Mouse (Mus musculus) bone marrow, adult 2 months (tissue): Measurements from ENCODE around the gene Rmnd5b.

ENCODE experiments used
- CTCF ChIP-seq: fragments of 200-500 bp; IDR thresholded peaks from 2 replicates; pipeline ENCODE4 v1.5.1; 2011; ENCODE audit warnings: low read length, control low read depth; ENCODE audit not compliant: control insufficient read depth, insufficient read depth
- POLR2A ChIP-seq: fragments of 200-500 bp; IDR thresholded peaks from 2 replicates; pipeline ENCODE4 v1.6.1; 2011; ENCODE audit warnings: low read depth, mild to moderate bottlenecking, control low read depth, low read length, borderline replicate concordance; ENCODE audit not compliant: control insufficient read depth

DNA sequence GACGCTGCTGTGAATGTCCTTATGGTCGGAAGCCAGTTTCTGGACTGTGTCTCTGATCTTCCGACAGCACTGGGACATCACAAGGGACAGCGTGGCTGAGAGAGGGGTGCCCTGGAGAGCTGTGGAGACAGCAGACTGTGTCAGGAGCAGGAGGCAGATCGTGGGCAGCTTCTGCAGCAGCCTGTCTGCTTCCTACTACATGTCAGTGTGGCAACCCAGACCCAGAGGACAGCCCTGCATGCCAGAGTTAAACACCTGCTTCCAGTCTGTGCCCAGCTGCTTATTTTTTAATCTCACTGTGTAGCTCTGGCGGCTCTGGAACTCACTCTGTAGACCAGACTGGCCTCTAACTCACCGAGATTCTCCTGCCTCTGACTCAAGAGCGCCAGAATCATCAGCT, 7.8 kb downstream of the Rmnd5b start:
- no peak for TF ChIP-seq CTCF
- TF ChIP-seq POLR2A = no peak
